Mouse (Mus musculus): Measurements from ENCODE around the gene Phkb. TPM values are rescaled to one million over a fixed set of nuclear protein-coding genes. Genes with fewer than 3 reads are reported as not detected.
A peak's percentile ranks its signal among the peaks of the same experiment; 100 is the strongest.

Phkb gene
- polyA plus RNA-seq, 1 experiment from 2014 or later: 32.5 TPM

GRCm38 (mm10) chr8:85860612-85861011 is 19.9 kb downstream of the Phkb start:
- H3K27me3 ChIP-seq: no peaks in the 10 kb centered on the region
- CTCF ChIA-PET: no interaction called here
- ATAC-seq (no peak), DNase-seq (ENCODE audit: low read depth, low spot score) (no peak)
- in situ Hi-C loops (cut with MboI; ENCODE audit: low pct_unique_long_range_greater_than_20kb): no loop called here
- TF ChIP-seq CTCF (IDR thresholded peaks at IDR 0.05): no peak
- POLR2A ChIA-PET: interaction anchor here (0.7 to 1.2 kb wide), 2 partner anchors 17 to 576 kb away, joined by 3 to 5 read pairs; no protein-coding TSS in a partner anchor

- ChIA-PET CTCF (interaction anchor here (1.0 kb wide), 1 partner anchor 12 kb away, joined by 3 read pairs; no protein-coding TSS in a partner anchor), POLR2A (no interaction called here)
- in situ Hi-C loops (cut with MboI; ENCODE audit: low pct_unique_long_range_greater_than_20kb): no loop called here
- no peak for DNase-seq (ENCODE audit: low read depth, low spot score)
- no peaks in the 10 kb centered on the region for H3K27me3 ChIP-seq
- no peak for TF ChIP-seq CTCF (IDR thresholded peaks at IDR 0.05)
- ATAC-seq: no peak
Observed at GRCm38 (mm10) chr8:85862381-85862780, 21.6 kb downstream of the Phkb start.

GRCm38 (mm10) chr8:85871660-85872059 is 30.9 kb downstream of the Phkb start:
- DNase-seq (ENCODE audit: low read depth, low spot score) (peak; percentile 41), ATAC-seq (peak; percentile 54)
- in situ Hi-C loops (cut with MboI; ENCODE audit: low pct_unique_long_range_greater_than_20kb): no loop called here
- POLR2A ChIA-PET: interaction anchor here (0.6 kb wide), 1 partner anchor 31 kb away, joined by 3 read pairs; the partner anchor contains the start of genes Itfg1 and Phkb
- TF ChIP-seq CTCF (IDR thresholded peaks at IDR 0.05): no peak
- H3K27me3 ChIP-seq: no peaks in the 10 kb centered on the region
- CTCF ChIA-PET: no interaction called here

- in situ Hi-C loops (cut with MboI; ENCODE audit: low pct_unique_long_range_greater_than_20kb): no loop called here
- TF ChIP-seq CTCF (IDR thresholded peaks at IDR 0.05): no peak
- H3K27me3 ChIP-seq: no peaks in the 10 kb centered on the region
- POLR2A ChIA-PET: no interaction called here
- no peak for DNase-seq (ENCODE audit: low read depth, low spot score)
- no peak for ATAC-seq
- CTCF ChIA-PET: no interaction called here
Observed at GRCm38 (mm10) chr8:85877976-85878375, 37.2 kb downstream of the Phkb start.

GRCm38 (mm10) chr8:85879624-85880023 is 38.9 kb downstream of the Phkb start:
- TF ChIP-seq CTCF (IDR thresholded peaks at IDR 0.05): no peak
- DNase-seq (ENCODE audit: low read depth, low spot score) (no peak), ATAC-seq (no peak)
- POLR2A ChIA-PET: no interaction called here
- in situ Hi-C loops (cut with MboI; ENCODE audit: low pct_unique_long_range_greater_than_20kb): no loop called here
- no peaks in the 10 kb centered on the region for H3K27me3 ChIP-seq
- CTCF ChIA-PET: no interaction called here

- no peak for TF ChIP-seq CTCF (IDR thresholded peaks at IDR 0.05)
- DNase-seq (ENCODE audit: low read depth, low spot score): no peak
- in situ Hi-C loops (cut with MboI; ENCODE audit: low pct_unique_long_range_greater_than_20kb): no loop called here
- ChIA-PET CTCF (interaction anchor here (1.1 kb wide), 1 partner anchor 11 kb away, joined by 4 read pairs; no protein-coding TSS in a partner anchor), POLR2A (no interaction called here)
- ATAC-seq: no peak
- no peaks in the 10 kb centered on the region for H3K27me3 ChIP-seq
Observed at GRCm38 (mm10) chr8:85884811-85885210, 44.1 kb downstream of the Phkb start.

GRCm38 (mm10) chr8:85897636-85898035 is 56.9 kb downstream of the Phkb start:
- in situ Hi-C loops (cut with MboI; ENCODE audit: low pct_unique_long_range_greater_than_20kb): no loop called here
- no peaks in the 10 kb centered on the region for H3K27me3 ChIP-seq
- CTCF ChIA-PET: no interaction called here
- TF ChIP-seq CTCF (IDR thresholded peaks at IDR 0.05): no peak
- DNase-seq (ENCODE audit: low read depth, low spot score) (no peak), ATAC-seq (no peak)
- POLR2A ChIA-PET: no interaction called here

GRCm38 (mm10) chr8:85924991-85925390 is 84.2 kb downstream of the Phkb start:
- POLR2A ChIA-PET: no interaction called here
- no peak for TF ChIP-seq CTCF (IDR thresholded peaks at IDR 0.05)
- ATAC-seq: no peak
- in situ Hi-C loops (cut with MboI; ENCODE audit: low pct_unique_long_range_greater_than_20kb): no loop called here
- no peaks in the 10 kb centered on the region for H3K27me3 ChIP-seq
- CTCF ChIA-PET: interaction anchor here (0.8 to 1.2 kb wide), 3 partner anchors 13 to 20 kb away, joined by 3 read pairs; no protein-coding TSS in a partner anchor
- no peak for DNase-seq (ENCODE audit: low read depth, low spot score)

GRCm38 (mm10) chr8:85925574-85925973 is 84.8 kb downstream of the Phkb start:
- no peaks in the 10 kb centered on the region for H3K27me3 ChIP-seq
- CTCF ChIA-PET: interaction anchor here (1.2 kb wide), 1 partner anchor 14 kb away, joined by 3 read pairs; no protein-coding TSS in a partner anchor
- ATAC-seq (no peak), DNase-seq (ENCODE audit: low read depth, low spot score) (no peak)
- POLR2A ChIA-PET: no interaction called here
- TF ChIP-seq CTCF (IDR thresholded peaks at IDR 0.05): no peak
- in situ Hi-C loops (cut with MboI; ENCODE audit: low pct_unique_long_range_greater_than_20kb): no loop called here

- H3K27me3 ChIP-seq: no peaks in the 10 kb centered on the region
- no peak for ATAC-seq
- CTCF ChIA-PET: no interaction called here
- POLR2A ChIA-PET: no interaction called here
- no peak for TF ChIP-seq CTCF (IDR thresholded peaks at IDR 0.05)
- no peak for DNase-seq (ENCODE audit: low read depth, low spot score)
- in situ Hi-C loops (cut with MboI; ENCODE audit: low pct_unique_long_range_greater_than_20kb): no loop called here
Observed at GRCm38 (mm10) chr8:85926107-85926506, 85.3 kb downstream of the Phkb start.

- H3K27me3 ChIP-seq: no peaks in the 10 kb centered on the region
- in situ Hi-C loops (cut with MboI; ENCODE audit: low pct_unique_long_range_greater_than_20kb): no loop called here
- ATAC-seq: no peak
- no peak for TF ChIP-seq CTCF (IDR thresholded peaks at IDR 0.05)
- ChIA-PET CTCF (no interaction called here), POLR2A (interaction anchor here (0.6 to 0.7 kb wide), 2 partner anchors 105 to 537 kb away, joined by 3 to 9 read pairs; no protein-coding TSS in a partner anchor)
- no peak for DNase-seq (ENCODE audit: low read depth, low spot score)
Observed at GRCm38 (mm10) chr8:85936148-85936547, 95.4 kb downstream of the Phkb start.

GRCm38 (mm10) chr8:85937343-85937742 is 96.6 kb downstream of the Phkb start:
- CTCF ChIA-PET: interaction anchor here (1.1 to 1.3 kb wide), 2 partner anchors 13 to 539 kb away, joined by 3 read pairs; no protein-coding TSS in a partner anchor
- POLR2A ChIA-PET: no interaction called here
- no peaks in the 10 kb centered on the region for H3K27me3 ChIP-seq
- ATAC-seq: no peak
- in situ Hi-C loops (cut with MboI; ENCODE audit: low pct_unique_long_range_greater_than_20kb): no loop called here
- TF ChIP-seq CTCF (IDR thresholded peaks at IDR 0.05): no peak
- DNase-seq (ENCODE audit: low read depth, low spot score): no peak

Data from Patski (cell line).